Mouse (Mus musculus) v-Abl transformed pro-B cells (cell line): Measurements from ENCODE around the gene Rnf26.

ENCODE experiments used
- in situ Hi-C, 2 experiments: fragments of 400-800 bp; cut with MboI; formaldehyde crosslinking; loops; one replicate each; pipeline ENCODE4 v1.15.1; 2025; ENCODE audit not compliant: unreplicated experiment in 2 of 2

Rnf26 gene

GRCm38 (mm10) chr9:44049381-44050165 lies 63.7 kb downstream of the Rnf26 start:
- in situ Hi-C loops = no loop called here

- in situ Hi-C loops = no loop called here
These were observed 64.6 kb downstream of the Rnf26 start for GRCm38 (mm10) chr9:44048541-44049380.

DNA sequence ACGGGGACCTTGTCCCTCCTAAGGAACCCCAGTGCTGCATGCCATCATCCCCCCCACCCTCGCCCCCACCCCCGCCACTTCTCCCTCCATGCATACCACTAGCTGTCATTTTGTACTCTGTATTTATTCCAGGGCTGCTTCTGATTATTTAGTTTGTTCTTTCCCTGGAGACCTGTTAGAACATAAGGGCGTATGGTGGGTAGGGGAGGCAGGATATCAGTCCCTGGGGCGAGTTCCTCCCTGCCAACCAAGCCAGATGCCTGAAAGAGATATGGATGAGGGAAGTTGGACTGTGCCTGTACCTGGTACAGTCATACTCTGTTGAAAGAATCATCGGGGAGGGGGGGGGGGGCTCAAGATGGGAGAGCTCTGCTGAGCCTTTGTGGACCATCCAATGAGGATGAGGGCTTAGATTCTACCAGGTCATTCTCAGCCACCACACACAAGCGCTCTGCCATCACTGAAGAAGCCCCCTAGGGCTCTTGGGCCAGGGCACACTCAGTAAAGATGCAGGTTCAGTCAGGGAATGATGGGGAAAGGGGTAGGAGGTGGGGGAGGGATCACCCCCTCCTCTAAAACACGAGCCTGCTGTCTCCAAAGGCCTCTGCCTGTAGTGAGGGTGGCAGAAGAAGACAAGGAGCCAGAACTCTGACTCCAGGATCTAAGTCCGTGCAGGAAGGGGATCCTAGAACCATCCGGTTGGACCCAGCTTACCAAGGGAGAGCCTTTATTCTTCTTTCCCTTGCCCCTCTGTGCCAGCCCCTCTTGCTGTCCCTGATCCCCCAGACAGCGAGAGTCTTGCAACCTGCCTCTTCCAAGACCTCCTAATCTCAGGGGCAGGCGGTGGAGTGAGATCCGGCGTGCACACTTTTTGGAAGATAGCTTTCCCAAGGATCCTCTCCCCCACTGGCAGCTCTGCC lies 65.5 kb downstream of the Rnf26 start:
- in situ Hi-C loops = no loop called here

DNA sequence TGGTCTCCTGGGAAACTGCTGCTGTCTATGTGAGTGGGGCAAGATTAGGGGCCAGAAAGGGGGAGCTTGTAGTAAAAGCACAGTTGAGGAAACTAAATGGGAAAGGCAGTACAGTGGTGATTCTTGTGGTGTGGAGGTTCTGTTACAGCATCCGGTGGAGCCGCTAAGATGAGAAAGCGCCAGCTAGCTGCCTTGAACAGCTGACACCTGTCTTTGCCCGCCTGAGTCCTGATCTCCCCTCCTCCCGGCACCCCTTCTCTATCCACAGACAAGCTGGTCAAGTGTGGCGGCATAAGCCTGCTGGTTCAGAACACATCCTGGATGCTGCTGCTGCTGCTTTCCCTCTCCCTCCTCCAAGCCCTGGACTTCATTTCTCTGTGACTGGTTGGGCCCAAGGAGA lies 66.2 kb downstream of the Rnf26 start:
- in situ Hi-C loops = no loop called here

DNA sequence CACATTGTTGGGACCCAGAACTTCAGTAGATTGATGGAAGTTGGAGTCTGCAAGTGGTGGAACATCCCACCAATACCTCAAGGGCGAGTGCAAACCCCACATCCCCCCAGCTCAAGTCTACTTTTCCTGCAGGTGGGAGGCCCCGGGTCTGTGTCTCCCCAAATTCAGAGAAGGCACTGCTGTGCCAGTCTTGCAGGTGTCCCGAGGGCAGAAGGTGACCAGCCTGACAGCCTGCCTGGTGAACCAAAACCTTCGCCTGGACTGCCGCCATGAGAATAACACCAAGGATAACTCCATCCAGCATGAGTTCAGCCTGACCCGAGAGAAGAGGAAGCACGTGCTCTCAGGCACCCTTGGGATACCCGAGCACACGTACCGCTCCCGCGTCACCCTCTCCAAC lies 66.9 kb downstream of the Rnf26 start:
- in situ Hi-C loops = no loop called here

- in situ Hi-C loops = no loop called here
These were observed 67.4 kb downstream of the Rnf26 start for GRCm38 (mm10) chr9:44045884-44046272.
